Mouse (Mus musculus): Measurements from ENCODE around the gene Cldn14. TPM values are rescaled to one million over a fixed set of nuclear protein-coding genes. Genes with fewer than 3 reads are reported as not detected.

The Cldn14 gene
- total and polyA plus RNA-seq, 3 experiments, result not detected

GRCm38 (mm10) chr16:94006706-94007665, 1.7 kb downstream of the Cldn14 start:
- H3K27ac ChIP-seq (ENCODE audit: control insufficient read depth, low read depth, low read length), result no peak overlapping the region
- peaks cover 0 to 23% of the 10 kb centered on the region in 2 experiments; a peak in 2 of 4 replicates for H3K4me1 ChIP-seq (ENCODE audit: control insufficient read depth in 1 of 2, insufficient read depth in 2 of 2, low read length in 2 of 2)
- H3K9me3 ChIP-seq (replicated peaks; ENCODE audit: insufficient read depth, low read length), result no peaks in the 10 kb centered on the region
- TF ChIP-seq UBTF (IDR thresholded peaks at IDR 0.05; ENCODE audit: borderline replicate concordance, insufficient read depth, low read depth, low read length), result no peak
- TF ChIP-seq MXI1 (IDR thresholded peaks at IDR 0.05; ENCODE audit: low read depth, low read length), result no peak
- TF ChIP-seq GATA1 (IDR thresholded peaks at IDR 0.05; ENCODE audit: low read depth, low read length), result 0 out of 2 replicates have a peak, but pooled peaks have one; percentile 22
- DNase-seq (ENCODE audit: low read depth, low spot score), result peak; percentile 37
- H3K36me3 ChIP-seq (ENCODE audit: control insufficient read depth in 1 of 2, insufficient read depth in 2 of 2, low read length in 2 of 2), result no peaks in the 10 kb centered on the region
- H3K4me3 ChIP-seq (ENCODE audit: control insufficient read depth in 1 of 2, insufficient read depth in 1 of 2, low read depth in 2 of 2, low read length in 2 of 2), result no peak overlapping the region
- H3K9ac ChIP-seq (ENCODE audit: control insufficient read depth, low read depth, low read length, poor library complexity, severe bottlenecking), result no peak overlapping the region
- H3K79me2 ChIP-seq (ENCODE audit: control insufficient read depth, insufficient read depth, low read length, poor library complexity), result no peaks in the 10 kb centered on the region
- H3K27me3 ChIP-seq (ENCODE audit: control insufficient read depth in 1 of 2, insufficient read depth in 2 of 2, low read length in 2 of 2), result peaks cover 2 to 3% of the 10 kb centered on the region in 2 experiments; a peak in 3 of 4 replicates

GRCm38 (mm10) chr16:94003478-94003877, 5.2 kb downstream of the Cldn14 start:
- no peaks in the 10 kb centered on the region for H3K36me3 ChIP-seq (ENCODE audit: control insufficient read depth in 1 of 2, insufficient read depth in 2 of 2, low read length in 2 of 2)
- H3K4me3 ChIP-seq (ENCODE audit: control insufficient read depth in 1 of 2, insufficient read depth in 1 of 2, low read depth in 2 of 2, low read length in 2 of 2), result no peak overlapping the region
- no peak for DNase-seq (ENCODE audit: low read depth, low spot score)
- H3K79me2 ChIP-seq (ENCODE audit: control insufficient read depth, insufficient read depth, low read length, poor library complexity), result no peaks in the 10 kb centered on the region
- H3K27ac ChIP-seq (ENCODE audit: control insufficient read depth, low read depth, low read length), result no peak overlapping the region
- no peaks in the 10 kb centered on the region for H3K9me3 ChIP-seq (replicated peaks; ENCODE audit: insufficient read depth, low read length)
- H3K9ac ChIP-seq (ENCODE audit: control insufficient read depth, low read depth, low read length, poor library complexity, severe bottlenecking), result no peak overlapping the region
- H3K27me3 ChIP-seq (ENCODE audit: control insufficient read depth in 1 of 2, insufficient read depth in 2 of 2, low read length in 2 of 2), result peaks cover 3 to 6% of the 10 kb centered on the region in 2 experiments
- TF ChIP-seq E2F4 (IDR thresholded peaks at IDR 0.05; ENCODE audit: borderline replicate concordance, low read depth, low read length) (no peak), POLR2A (IDR thresholded peaks at IDR 0.05; ENCODE audit: control insufficient read depth in 1 of 2, insufficient read depth in 1 of 2, low read depth in 1 of 2, low read length in 2 of 2, poor library complexity in 1 of 2) (no peak), TAL1 (IDR thresholded peaks at IDR 0.05; ENCODE audit: low read length) (no peak), GATA1 (IDR thresholded peaks at IDR 0.05; ENCODE audit: low read depth, low read length) (no peak), ZKSCAN1 (IDR thresholded peaks at IDR 0.05; ENCODE audit: low read depth, low read length) (no peak), CHD2 (IDR thresholded peaks at IDR 0.05; ENCODE audit: low read length) (no peak), SMC3 (IDR thresholded peaks at IDR 0.05; ENCODE audit: low read depth, low read length) (no peak), NELFE (IDR thresholded peaks at IDR 0.05; ENCODE audit: low read depth, low read length) (no peak), ELF1 (IDR thresholded peaks at IDR 0.05; ENCODE audit: low read depth, low read length) (no peak), MAZ (IDR thresholded peaks at IDR 0.05; ENCODE audit: low read depth, low read length) (no peak), CHD1 (IDR thresholded peaks at IDR 0.05; ENCODE audit: low read depth, low read length) (no peak), HCFC1 (IDR thresholded peaks at IDR 0.05; ENCODE audit: low read depth, low read length) (no peak), RCOR1 (IDR thresholded peaks at IDR 0.05; ENCODE audit: low read depth, low read length) (no peak), UBTF (IDR thresholded peaks at IDR 0.05; ENCODE audit: borderline replicate concordance, insufficient read depth, low read depth, low read length) (no peak), ETS1 (IDR thresholded peaks at IDR 0.05; ENCODE audit: low read depth, low read length) (no peak), NRF1 (IDR thresholded peaks at IDR 0.05; ENCODE audit: insufficient read depth, low read depth, low read length, poor library complexity, severe bottlenecking) (no peak), ZMIZ1 (IDR thresholded peaks at IDR 0.05; ENCODE audit: low read depth, low read length) (no peak), MXI1 (IDR thresholded peaks at IDR 0.05; ENCODE audit: low read depth, low read length) (no peak), EP300 (IDR thresholded peaks at IDR 0.05; ENCODE audit: low read depth in 1 of 2, low read length in 2 of 2) (no peak), CTCF (IDR thresholded peaks at IDR 0.05 in 2 of 3, conservative IDR thresholded peaks at IDR 0.05 in 1 of 3; ENCODE audit: control insufficient read depth in 1 of 3, insufficient read depth in 1 of 3, low read depth in 2 of 3, low read length in 3 of 3, poor library complexity in 1 of 3, severe bottlenecking in 1 of 3) (no peak)
- peaks cover 0 to 16% of the 10 kb centered on the region in 2 experiments; a peak in 2 of 4 replicates for H3K4me1 ChIP-seq (ENCODE audit: control insufficient read depth in 1 of 2, insufficient read depth in 2 of 2, low read length in 2 of 2)

All from MEL (cell line).